Mouse (Mus musculus): ENCODE measurements at regions not wholly inside any gene's neighbourhood (a gene's known extent, or its start where the extent isn't known, plus 50 kb on each side); places are given as distances from the start of the nearest gene placed in this dataset.
A peak's percentile ranks its signal among the peaks of the same experiment; 100 is the strongest.
"Not testable (repeated sequence)": the region's sequence is repeated elsewhere in the genome, so short reads cannot be mapped to it uniquely, and the experiment has no call there.

DNA sequence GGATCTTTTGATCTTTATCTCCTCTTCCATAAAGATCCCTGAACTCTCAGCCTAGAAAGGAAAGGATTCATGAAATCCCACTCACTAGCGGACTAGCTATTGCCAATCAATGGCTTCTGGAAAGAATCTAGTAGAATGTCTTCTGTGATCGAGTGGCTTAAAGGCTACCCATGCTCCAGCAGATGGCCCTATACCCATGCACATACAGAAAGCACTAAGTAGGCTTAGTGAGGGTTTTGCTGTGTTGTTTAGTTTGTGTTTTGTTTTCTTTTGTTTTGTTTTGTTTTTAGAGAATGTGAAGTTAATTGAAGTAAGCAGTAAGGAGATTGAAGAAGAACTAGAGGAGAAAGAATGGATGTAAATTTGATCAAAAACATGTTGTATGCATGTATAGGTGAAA lies 187.5 kb downstream of the Kctd12 start:
- DNase-seq (ENCODE audit: low spot score) = peak; percentile 13

DNA sequence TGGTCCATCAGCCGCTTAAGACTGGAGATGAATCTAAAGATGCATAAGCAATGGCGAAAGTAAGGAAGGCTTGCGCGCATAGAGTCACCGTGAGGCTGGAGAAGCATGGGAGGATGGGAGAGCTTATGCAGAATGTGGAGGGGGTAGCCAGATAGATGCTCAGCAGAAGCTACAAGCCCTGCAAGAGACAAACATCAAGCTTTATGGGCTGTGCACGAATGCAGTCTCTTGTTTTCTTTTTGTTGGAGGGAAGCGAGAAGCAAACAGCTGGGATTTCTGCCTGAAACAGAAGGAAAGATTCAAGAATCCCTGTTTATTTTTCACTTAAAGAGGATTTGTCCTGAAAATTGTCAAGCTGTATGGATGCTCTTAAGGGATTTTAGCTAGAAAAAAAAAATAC lies 188.7 kb downstream of the Kctd12 start:
- DNase-seq (ENCODE audit: low spot score) = no peak

DNA sequence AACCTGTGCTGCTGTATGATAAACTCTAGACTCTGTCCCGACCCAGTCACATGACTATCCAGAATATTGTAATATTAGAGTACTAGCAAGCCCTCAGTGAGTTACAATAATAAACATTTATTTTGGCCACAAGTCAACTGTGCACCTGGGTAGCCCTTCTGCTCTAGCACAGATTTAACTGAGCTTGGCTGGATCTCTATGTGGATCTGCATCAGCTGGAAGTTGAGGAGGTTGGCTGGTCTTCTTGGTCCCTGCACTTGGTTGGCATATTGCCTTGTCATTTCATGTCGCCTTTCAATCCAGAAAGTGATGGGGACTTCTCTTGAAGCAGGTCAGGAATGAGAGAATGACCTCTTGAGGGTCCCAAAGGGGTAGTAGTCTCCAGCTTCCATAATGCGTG lies 191.5 kb downstream of the Kctd12 start:
- DNase-seq (ENCODE audit: low spot score) = no peak

DNA sequence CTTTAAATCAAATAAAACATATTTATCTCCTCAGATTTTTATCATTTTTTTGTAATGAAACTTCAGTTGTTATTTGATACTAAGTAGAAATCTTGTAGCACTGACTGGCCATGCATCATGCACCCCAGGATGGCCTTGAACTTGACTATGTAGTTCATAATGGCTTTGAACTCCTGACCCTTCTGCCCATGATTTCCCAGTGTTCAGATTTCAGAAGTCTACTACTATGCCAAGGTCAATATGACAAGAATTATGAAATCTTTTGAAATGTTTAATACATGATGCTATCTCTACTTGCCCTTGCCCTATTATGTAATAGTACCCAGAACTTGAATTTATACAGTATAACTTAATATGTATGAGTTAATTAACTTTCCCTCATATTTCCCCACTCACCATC lies 200.2 kb downstream of the Kctd12 start:
- no peak for DNase-seq (ENCODE audit: low spot score)

DNA sequence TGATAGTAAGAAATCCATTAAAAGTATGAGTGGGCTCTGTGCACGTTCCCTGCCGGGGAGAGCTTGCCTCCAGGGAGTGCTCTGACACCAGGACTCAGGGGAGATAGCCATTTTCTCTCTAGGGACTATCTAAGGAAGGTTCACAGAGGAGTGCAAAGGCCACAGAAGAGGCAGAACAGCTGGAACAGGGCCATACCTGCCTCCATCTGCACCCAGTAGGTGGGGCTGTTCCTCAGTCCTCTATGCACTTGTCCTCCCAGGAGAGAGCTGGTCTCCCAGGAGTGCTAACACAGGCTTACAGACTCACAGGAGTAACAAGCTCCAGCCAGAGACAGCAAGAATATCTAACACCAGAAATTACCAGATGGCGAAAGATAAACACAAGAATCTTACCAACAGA lies 212.7 kb downstream of the Kctd12 start:
- peak; percentile 14 for DNase-seq (ENCODE audit: low spot score)

DNA sequence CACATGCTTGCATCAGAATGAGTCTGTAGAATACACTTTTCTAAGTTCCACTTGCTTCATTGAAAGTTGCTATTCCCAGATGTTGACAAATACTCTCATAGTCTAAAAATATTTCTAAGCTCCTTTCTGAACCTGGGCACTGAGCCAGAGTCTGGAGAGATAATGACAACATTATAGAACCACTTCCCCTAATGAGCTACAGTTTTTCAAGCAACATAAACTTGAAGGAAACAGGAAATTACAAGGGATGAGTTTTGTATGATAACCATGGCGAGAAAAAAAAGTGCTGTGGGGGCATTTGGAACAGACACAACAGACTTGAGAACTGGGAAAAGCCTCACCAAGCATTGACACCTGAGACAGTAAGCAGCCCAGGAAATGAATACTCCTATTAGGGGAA lies 233.8 kb downstream of the Kctd12 start:
- no peak for DNase-seq (ENCODE audit: low spot score)

DNA sequence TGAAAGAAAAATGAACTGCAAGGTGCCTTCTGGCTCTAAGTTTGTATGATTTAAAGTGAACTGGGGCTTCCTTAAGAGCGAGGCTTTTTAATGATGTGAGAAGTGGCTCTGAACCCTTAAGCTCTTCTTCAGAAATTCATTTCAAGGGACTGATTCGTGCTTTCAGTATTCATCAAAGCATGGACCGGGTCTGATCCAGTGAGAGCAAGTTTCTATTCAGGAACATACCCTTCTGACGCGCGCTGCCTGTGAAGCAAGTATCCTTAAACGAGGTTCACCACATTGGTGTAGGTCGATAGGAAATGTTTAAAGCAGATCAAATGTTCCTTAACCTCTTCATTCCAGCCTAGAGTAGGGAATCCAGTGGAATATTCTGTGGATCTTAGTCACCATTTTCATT lies 240.1 kb downstream of the Kctd12 start:
- DNase-seq (ENCODE audit: low spot score) = no peak

DNA sequence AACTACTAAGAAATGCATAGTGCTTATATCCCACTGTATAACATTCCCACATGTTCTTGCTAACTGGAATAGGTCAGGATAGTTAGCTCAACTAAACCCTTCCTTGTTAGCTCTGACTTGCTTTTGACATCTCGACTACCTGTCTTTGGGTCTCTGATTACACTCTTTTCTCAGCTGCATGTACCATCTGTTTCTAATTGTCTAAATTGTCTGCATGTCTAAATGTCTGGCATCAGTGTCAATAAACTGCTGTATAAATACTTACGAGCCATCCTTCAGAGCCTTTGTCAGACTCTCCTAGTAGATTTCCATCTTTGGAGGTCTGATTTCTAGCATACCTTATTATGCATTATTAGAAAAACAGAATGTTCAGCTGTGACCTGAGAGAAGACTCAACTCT lies 245.8 kb downstream of the Kctd12 start:
- DNase-seq (ENCODE audit: low spot score) = no peak

DNA sequence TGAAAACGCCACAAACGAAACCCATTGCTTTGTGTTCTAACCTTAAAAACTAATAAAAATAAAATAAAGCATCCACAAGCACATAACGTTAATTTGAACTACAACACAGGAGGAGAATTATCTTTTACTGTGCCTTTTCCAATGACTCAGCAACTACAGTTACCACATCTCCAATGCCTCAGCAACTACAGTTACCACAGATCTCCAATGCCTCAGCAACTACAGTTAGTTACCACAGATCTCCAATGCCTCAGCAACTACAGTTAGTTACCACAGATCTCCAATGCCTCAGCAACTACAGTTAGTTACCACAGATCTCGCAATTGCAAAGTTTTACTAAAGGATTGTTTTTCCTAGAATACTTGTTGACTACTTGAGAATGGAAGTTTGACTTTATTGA lies 248.7 kb downstream of the Kctd12 start:
- not testable (repeated sequence) for DNase-seq (ENCODE audit: low spot score)

DNA sequence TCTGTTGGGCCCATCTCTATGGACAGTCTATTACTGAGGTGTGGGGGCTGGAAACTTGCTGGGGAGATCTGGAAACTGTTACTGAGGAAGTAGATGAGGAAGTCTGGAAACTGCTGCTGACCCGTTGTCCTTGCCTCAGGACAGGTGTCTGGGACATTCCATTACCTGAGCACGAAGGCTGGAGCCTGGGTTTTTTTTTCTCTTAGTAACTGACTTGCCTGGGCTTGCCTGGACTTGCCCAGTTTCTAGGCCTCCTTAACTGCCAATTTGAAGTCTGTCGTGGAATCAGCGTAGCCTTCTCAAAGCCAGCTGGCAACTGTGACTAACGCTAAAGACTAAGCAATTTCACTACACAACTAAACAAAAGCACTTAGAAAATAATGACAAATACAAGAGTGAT lies 250.7 kb downstream of the Kctd12 start:
- DNase-seq (ENCODE audit: low spot score) = no peak

DNA sequence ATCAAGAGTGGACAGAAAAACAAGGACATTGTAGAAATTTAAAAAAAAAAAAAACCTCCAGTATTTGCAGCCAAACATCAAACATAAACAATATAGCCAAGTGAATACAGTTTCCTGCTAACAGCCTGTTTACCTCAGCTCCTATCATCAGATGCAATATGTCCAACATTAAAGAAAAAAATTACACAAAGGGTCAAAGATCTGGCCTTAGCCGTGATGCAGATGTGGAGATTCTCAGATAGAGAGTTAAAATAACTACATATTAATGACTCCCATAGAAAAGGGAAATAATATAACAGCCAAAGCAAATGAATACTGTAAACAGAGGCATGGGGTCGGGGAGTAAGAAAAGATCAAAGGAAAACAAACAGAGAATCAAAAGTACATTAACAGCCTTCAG lies 259.8 kb downstream of the Kctd12 start:
- DNase-seq (ENCODE audit: low spot score) = no peak

DNA sequence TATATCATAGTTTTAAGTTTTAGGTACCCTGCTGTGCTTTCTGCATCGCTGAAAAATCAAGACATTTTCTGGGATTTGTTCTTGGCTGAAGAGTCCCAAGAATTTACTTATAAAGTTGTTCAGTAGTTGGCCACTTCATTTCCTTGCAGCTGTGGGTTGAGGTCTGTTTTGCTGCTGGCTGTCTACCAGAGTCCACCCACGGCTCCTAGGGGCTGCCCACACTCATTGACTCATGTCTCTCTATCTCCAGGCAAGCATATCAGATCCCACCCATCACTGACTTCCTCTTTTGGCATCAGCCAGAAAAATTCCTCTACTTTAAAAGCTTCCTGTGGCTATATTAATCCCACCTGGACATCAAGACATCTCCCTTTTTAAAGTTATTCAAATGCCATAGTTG lies 263.9 kb downstream of the Kctd12 start:
- no peak for DNase-seq (ENCODE audit: low spot score)

DNA sequence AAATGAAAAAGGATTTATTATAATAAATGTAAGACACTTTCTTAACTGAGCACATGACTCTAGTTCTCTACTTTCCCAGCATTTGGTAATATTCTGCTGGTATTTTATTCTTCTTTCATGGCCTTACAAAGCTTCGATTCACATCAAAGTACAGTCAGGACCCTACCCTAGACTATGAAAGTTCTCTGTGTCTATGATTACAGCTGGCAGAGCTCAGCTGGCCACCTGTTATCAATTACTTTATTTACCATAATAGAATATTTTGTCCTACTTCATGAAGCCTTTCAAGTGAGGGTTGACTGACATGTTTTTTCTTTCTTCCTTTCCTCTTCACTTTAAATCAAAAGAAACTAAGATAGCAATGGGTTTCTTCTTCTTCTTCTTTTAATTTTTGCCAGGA lies 269.8 kb downstream of the Kctd12 start:
- no peak for DNase-seq (ENCODE audit: low spot score)

DNA sequence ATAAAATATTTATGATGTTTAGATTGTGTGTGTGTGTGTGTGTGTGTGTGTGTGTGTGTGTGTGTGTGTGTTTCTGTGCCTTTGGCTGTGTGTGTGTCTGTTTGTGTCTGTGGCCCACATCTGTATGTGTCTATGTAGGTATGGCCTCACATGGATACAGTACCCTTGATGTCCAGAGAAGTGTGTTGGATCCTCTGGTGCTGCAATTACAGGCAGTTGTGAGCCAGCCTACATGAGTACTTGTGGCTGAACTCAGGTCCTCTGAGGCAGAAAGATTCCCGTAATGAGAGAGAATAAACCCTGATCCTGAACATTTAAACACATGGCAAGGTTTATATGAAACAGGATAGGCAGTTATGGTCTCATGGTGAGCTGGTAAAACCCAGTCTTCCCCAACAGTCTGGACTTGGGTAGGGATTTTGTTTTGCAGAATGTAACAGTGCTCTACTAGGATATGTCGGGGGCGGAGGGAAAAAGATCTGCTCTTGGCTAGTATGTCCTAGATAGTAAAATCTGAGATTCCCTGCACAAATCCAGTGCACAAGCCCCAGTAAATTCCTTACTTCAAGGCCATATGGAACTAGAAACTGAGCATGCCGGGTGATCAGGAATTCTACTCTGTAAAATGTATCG lies 275.6 kb downstream of the Kctd12 start:
- DNase-seq (ENCODE audit: low spot score) = no peak

DNA sequence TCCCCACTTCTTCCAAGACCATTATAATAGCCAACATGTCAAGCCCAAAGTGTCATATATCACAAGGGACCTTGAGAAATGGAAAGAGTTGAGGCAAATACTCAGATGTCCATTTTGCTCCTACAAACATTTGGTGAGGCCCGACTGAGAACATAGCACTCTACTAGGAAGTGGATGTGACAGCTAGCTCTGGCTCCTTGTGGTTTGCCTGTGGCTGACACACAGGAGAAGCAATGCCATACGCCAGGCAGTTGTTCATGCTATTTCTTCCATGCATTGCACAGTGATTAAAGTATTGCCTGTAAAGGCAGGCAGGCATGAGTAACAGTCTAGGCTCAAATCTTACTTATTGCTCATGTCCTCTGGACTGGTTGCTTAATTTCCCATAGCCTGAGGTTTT lies 281.3 kb downstream of the Kctd12 start:
- no peak for DNase-seq (ENCODE audit: low spot score)

DNA sequence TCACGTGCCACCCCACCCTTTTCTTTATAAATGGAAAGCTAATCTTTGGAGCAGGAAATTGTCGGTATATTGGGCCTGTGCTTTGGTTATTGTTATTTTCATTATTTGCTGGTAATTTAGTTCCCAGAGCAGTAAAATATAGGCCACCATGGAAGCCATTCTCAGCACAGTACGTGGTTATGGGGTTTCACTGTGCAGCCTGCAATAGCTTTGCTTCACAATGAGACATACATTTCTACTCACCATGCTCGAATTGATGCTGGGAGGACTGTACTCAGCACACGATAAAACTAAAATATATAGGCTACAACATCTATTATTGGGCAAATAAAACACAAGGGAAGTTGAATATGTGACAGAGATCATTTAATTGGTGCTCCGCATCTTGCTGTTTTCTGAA lies 282.0 kb downstream of the Kctd12 start:
- DNase-seq (ENCODE audit: low spot score) = no peak

DNA sequence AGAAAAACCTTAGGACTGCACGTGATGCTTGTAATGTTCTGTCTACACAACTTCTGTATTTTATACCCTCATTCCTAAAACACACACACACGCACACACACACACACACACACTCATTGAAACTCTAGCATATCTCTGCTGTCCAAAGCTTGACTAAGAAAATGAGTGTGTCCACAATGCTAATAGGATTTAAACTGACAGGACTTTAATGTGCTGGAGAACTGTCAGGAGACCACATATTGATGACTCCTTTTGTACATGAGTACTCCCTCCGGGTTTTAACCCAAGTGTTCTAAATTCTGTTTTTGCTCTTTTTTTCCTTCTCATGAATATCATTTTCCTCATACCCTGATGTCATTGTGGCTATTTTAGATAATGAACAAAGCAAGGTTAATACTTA lies 283.4 kb downstream of the Kctd12 start:
- no peak for DNase-seq (ENCODE audit: low spot score)

DNA sequence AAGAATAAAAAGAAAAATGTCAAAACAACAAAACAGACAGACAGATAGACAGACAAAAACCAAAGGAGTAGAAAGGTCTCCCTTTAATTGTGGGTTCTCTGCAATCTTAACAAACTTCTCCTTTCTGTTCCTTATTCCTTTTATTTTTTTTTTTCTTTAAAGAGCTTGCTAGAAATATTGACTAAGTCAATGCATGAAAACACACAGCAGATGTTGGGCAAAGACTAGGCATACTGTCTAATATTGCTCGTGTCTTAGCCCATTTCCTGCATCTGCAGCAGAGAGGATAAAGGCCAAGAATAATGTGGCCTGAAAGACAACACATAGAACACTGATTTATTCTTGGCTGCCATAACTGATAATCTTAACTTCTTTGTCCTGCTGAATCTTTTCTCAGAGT lies 295.6 kb downstream of the Kctd12 start:
- DNase-seq (ENCODE audit: low spot score) = no peak

DNA sequence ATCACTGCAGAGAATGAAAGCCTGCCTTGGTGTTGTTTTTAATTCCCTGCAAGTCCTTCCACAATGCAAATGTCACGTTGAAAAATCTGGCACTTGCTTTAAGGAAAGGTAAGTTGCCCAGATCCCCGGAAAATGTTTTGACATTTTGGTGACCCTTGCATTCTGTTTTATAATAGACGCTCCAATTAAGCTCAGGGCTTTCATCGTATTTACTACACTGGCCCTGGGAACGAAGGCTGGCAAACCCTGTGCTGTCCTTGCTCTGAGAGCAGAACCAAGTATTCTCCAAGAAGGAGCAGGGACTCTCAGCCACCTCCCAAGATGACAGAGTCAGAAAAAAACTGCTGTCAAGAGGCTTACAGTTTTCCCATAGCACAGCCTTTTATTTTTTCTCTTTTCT lies 305.9 kb downstream of the Kctd12 start:
- no peak for DNase-seq (ENCODE audit: low spot score)

DNA sequence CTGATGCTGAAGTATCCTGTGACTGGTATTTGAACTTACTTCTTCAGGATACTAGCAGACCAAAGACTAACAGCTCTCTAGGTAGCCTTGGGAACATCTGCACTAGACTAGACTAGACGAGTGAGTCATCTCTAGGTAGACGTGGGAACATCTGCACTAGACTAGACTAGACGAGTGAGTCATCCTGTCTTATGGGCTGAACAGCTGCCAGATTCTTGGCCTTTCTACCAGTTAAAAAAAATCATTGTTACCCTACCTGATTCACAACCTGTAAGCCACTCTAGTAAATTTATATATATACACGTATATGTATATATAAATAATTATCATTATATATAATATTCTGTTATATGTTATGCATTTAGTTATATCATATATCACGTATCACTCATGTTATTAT lies 307.8 kb downstream of the Kctd12 start:
- DNase-seq (ENCODE audit: low spot score) = no peak

DNA sequence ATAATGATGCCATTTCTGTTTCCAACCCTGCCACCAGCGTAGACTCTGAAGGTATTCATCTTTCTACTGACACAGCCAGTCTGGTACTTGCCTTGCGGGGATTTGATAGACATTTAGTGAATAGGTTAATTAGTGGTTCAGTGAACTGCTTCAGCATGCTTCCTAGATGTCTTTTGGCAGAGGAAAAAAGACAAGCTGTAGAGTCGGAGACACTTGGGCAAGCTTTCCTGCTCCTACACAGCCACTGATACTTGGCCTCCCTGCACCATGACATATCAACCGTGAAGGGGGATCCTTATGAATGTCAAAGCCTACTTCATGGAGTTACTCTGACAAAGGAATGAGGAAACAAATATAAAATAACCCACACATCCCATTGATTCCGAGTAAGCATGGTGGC lies 308.7 kb downstream of the Kctd12 start:
- DNase-seq (ENCODE audit: low spot score) = no peak

DNA sequence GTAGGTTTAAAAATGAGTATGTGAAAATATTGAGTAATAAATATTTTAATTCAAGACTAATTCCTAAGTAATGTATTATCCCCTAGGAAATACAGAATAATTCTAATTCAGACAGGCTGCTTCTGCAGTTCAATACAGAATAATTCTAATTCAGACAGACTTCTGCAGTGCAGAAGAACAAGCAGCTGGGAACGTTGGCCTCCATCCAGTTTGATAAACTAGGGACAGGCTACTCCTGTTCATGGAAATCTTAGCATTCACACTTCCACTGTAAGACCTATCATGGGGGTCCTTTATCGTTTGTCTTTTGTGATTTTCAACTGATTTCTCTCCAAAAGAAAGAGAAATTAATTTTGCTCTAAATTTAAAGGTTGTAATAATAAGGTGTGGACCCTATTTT lies 319.2 kb downstream of the Kctd12 start:
- DNase-seq (ENCODE audit: low spot score) = no peak

DNA sequence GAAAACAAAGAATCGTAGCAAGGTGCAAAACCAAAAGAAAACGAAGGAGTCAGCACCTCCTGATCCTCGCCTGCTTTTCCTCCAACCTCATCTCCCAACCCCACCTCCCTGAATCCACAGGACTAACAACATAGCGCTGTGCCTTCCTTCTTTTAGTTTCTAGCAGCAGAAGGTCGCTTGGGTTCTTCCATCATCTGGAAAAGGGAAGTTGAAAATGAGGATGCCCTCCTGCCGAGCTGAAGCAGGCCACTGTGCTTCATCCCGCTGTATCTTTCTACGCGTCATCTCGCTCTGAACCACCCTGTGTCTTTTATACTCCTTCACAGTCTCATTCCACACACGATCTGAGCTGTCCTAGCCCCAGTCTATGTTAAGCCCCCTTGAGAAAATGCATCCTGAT lies 322.1 kb downstream of the Kctd12 start:
- DNase-seq (ENCODE audit: low spot score) = no peak

DNA sequence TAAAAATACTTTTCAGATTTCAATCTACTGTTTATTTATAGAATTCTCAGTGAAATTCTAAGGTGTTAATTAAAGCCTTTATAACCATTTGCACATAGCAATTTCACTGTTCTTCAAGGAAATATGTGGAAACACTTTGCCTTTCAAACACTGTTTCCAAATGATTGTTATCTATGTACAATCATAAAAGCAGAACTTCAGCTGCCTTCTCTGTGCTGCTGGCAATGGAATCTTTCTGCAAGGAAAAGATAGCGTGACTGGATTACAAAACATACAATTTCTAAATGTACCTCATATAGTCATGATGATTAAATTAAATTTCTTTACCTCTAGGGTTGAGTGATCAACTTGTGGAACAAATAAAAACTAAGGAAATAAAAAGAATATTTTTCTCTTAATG lies 326.2 kb downstream of the Kctd12 start:
- no peak for DNase-seq (ENCODE audit: low spot score)

DNA sequence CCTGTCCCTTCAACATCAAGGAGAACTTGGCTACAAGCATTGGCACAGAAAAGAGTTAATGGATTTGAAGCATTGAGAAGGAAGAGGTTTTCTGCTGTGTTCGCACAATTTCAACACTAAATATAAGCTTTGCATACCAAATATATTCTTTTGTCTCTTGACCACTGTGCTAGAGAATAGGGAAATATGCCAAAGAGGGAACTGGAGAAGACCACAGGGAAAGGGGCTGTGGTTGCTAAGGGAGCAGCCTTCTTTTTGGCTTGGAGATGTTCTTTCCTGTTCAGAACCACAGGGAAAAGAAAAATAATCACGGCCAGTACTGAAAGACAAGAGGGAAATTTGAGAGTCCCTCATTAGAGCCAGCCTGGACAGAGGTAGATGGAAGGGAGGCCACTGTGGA lies 352.8 kb downstream of the Kctd12 start:
- no peak for DNase-seq (ENCODE audit: low spot score)

Data from layer of hippocampus, adult 11-12 months (tissue).